Mouse (Mus musculus) gastrocnemius, postnatal 4 days (tissue): ENCODE measurements around the gene Tmem62. TPM values are rescaled to one million over a fixed set of nuclear protein-coding genes. Genes with fewer than 3 reads are reported as not detected.
"Not testable (repeated sequence)": the region's sequence is repeated elsewhere in the genome, so short reads cannot be mapped to it uniquely, and the experiment has no call there.

Source experiments
- DNase-seq, 2 experiments: peaks; one replicate each; pipeline ENCODE4 v3.0.0; 2021 to 2022; ENCODE audit warnings: low spot score in 2 of 2, mixed read lengths in 2 of 2
- long read RNA-seq, 2 experiments: library from polyadenylated mRNA; stranded (forward); transcript quantifications; one replicate each; pipeline ENCODE4 v2.0.0; 2021
- total RNA-seq, 2 experiments: library from RNA; stranded (reverse); gene quantifications; 2 replicates each; pipeline ENCODE4 v1.2.3; 2021

Gene Tmem62
- total RNA-seq, result 1 to 10 TPM; 2.4 to 2.5 TPM
- long read RNA-seq, experiment 1, transcript Tmem62-201 (14 exons, 2,921 nt), result major isoform, 6 of 7 reads
- long read RNA-seq, experiment 1, partial matches to known transcripts, result 0 of 7 reads
- long read RNA-seq, experiment 1, other reads (novel, unspliced or antisense), result 1 of 7 reads
- long read RNA-seq, experiment 2, transcript Tmem62-201 (14 exons, 2,921 nt), result major isoform, 5 of 7 reads
- long read RNA-seq, experiment 2, partial matches to known transcripts, result 0 of 7 reads
- long read RNA-seq, experiment 2, other reads (novel, unspliced or antisense), result 1 of 7 reads

DNA sequence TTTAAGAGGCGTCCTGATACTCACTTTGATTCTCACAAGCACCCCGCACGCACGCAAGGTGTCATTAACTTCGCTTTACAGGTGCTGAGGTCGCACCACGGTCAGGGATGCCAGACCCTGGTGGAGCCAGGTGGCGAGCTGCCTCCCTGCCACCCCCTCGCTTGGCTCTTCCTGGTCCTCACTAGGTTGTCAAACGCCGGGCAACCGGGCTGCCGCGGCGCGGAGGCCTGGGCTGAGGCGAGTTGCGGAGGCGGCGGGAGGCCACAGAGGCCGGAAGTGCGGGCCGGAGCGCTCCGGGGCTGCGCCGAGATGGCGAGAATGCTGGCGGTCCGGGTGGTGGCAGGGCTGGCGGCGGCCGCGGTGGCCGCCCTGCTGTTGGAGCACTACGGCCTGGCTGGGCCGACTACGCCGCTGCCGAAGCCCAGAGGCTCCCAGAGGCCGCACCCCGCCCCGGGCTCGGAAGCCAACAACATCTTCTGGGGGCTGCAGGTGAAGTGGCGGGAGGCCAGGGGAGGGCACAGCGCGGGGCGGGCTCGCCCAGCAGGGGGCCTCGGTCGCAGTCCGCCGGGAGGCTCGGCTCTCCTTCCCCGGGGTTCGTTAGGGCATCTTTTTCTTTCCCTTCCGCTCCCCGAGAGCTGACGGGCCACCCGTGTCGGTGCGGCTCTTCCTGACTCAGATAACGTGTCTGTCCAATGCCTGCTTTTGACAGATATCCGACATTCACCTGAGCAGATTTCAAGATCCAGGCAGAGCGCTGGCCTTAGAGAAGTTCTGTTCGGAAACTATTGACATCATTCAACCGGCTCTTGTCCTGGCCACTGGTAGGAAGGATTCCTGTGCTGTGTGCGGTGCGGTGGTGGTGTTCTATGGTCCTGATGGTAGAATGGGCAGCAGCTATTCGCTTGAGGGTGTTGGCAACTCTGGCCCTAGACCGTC, at the start of gene Tmem62:
TSS of gene Tmem62 (plus strand) at position 28 of the 936 bp plus-strand sequence.
- peak; percentile 52 to 63 for DNase-seq

DNA sequence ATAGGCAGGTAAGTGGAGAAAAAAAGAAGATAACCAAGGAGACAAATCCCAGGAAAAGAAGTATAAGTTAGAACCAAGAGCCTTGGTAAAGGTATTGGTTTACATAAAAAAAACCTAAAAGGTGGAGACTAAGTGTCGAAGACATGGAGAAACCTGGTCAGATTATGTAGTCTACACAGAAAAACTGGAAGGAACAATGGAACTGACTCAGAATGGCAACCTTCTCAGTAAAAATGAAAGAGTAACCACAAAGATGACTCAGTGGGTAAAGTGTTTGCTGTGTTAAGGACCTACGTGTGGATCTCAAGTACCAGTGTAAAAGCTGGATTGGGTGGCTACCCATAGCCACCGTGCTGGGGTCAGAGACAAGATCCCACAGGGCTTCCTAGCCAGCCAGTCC, 43.8 kb upstream of the Tmem62 start:
- no peak for DNase-seq

DNA sequence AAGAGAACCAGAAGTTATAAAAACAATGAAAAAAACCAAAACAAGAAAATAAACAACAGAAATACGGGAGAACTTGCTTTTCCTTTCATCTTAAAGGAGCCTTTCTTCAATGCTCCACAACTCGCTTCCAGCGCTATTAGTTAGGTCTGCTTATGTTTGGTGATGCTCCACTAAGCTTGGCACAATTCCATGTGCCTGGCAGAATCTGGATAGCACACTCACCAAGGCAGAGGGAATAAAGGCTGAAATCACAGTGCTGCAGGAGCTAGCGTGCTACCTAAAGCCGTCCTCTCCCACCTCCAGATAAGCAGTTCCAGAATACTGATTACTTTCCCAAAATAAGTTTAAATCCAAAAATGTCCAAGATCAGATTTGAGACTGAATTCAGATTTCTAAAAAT, 25.6 kb upstream of the Tmem62 start:
- no peak for DNase-seq

DNA sequence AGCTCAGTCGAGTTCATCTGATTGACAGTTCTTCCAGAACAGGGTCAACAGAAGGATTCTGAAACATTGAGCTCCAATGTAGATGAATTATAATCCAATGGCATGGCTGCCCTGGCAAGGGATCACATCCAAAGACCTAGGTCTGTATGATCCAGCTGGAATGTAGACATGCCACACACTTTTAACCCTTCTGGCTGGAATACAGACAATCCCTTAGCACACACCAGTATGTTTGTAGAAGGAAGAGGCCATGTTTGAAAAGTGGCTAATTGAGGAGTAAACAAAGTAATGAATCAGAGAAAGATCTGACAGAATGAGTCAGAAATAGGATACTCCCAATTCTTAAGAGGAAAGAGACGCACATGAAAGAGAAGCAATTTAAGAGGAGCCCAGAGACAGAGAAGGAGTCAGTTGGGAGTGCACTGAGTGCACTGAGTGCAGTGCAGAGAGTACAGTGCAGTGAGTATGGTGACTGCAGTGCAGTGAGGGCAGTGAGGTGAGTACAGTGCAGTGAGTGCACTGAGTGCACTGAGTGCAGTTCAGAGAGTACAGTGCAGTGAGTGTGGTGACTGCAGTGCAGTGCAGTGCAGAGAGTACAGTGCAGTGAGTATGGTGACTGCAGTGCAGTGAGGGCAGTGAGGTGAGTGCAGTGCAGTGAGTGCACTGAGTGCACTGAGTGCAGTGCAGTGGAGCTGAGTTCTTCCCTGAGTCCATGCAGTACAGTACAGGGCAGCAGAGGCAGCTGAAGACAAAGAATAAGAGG, 24.5 kb upstream of the Tmem62 start:
- DNase-seq, result no peak

DNA sequence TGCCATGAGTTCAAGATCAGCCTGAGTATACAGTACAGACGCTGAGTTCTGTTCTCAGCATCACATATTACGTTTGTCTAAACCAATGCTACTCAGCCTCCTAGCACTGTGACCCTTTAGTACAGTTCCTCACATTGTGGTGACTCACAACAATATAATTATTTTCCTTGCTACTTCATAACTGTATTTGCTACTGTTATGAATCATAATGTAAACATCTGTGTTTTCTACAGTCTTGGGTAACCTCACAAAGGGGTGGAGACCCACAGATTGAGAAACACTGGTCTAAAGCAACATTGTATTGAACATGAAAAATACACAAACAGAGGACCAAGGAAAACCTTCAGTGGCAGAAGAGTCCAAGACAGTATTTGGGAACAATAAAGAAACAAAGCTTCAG, 17.5 kb upstream of the Tmem62 start:
- no peak for DNase-seq

DNA sequence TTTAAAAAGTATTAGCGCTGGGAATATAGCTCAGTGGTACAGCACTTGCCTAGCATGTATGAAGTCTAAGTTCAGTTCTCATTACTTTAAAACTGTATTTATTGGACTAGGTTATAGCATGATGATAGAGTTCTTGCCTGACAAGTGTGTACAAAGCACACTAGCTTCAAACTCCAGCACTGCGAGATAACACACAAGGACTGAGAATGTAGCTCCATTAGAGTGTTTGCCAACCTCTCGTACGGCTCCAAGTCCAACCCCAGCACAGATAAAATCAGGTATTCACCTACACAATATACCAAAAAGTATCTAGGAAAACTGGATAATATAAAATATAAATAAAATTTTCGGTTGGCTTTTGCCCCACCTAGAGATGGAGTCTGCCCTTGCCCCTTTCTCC, 17.0 kb upstream of the Tmem62 start:
- no peak for DNase-seq

DNA sequence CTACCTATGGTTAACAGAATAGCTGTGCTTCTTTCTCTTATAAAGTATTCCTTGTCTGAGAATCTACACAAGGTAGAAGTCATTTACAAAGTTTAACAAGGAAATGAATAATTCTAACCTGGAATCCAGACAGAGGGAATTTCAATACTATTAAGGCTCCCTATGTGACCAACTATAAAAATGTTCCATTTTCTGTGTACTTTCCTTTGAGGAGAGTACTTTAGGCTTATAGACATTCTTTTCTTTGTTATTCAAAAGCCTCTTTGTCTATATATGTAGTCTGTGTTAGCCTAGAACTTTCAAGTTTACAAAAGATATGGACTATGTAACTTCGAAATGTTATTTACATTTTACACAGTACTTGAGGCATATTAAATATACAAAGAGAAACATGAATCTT, 16.6 kb upstream of the Tmem62 start:
- no peak for DNase-seq

DNA sequence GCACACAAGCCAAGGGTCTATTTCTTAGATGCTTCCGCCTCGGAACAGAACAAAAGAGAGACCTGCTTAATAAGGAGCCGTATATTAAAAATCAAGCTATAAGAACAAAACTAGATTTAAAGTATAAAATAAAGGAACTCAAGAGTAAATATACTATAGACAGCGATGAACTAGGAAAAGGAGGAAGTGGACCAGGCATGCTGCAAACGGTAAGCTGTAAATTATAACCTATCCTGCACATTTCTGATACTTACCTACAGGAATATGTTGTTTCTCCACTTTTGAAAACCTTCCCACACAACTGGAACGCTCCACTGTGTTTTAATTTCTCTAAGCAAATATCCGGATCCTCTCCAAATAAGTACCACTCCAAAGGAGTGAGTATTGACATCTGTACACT, 13.7 kb upstream of the Tmem62 start:
- no peak for DNase-seq

DNA sequence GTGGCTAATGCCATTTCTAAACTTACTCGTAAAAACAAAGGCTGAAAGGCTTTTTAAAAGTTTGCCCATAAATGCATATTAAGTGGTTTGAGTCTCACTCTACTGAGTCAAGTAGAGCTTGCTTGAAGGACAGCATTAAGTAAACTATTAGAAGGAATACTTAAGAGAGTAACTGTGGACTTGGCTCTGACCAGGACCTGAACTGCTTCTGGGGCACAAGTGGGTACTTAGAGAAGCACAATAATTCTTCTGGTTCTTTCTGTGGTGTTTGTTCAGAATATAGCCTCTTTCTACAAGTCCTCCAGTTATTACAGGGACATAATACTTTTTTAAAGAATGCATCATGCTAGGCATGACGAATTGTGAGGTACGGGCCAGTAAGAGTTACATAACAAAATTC, 11.3 kb upstream of the Tmem62 start:
- DNase-seq, result no peak

DNA sequence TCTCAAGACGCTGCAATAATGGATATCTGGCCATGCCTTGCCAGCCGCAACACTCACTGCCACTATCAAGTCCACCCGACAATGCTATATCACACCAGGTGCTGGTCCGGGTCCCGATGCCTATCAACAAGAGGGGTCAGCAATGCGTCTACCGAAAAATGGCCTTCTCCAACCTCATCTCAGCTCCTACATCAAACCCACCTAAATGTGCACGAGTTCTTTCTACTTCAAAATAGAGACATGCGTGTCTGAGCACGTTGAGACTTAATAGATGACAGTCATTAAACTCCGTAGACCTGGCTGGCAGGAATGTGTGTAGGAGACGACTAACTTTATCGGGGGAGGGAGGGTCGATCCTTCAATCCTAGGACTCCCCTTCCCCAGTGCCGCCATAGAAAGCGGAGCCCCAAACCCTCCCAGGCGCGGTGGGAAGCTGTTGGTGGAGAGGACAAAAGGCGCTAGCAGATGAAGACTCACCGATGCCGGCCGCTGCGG, 6.7 kb upstream of the Tmem62 start:
- peak in 1 of 2 experiments; percentile 10 for DNase-seq

DNA sequence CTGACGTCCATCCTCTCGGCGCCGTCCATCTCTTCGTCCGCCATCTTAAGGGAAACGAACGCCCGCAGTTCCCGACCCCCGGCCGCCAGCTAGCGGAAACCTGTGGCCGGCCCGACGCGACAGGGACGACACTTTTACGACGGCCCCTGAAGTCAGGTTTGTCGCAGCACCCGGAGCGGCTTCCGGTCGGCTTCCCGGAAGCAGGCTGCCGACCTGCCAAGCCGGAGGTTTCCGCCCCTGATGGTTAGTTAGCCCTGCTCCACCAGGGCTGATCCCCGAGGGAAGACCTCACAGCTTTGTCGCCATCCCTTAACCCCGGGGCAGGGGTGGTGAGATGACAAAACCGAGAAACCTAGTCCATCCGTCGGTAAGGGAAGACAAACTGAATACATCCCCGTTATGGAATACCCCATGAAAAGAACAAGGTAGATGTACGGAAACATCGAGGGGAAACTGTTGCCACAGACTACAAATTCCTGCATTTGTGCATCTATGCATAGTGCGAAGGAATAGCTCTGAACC, 6.2 kb upstream of the Tmem62 start, which contains the start of gene Ubr1:
TSS of gene Ubr1 (minus strand) at position 157 of the 522 bp plus-strand sequence.
- peak; percentile 67 to 84 for DNase-seq

DNA sequence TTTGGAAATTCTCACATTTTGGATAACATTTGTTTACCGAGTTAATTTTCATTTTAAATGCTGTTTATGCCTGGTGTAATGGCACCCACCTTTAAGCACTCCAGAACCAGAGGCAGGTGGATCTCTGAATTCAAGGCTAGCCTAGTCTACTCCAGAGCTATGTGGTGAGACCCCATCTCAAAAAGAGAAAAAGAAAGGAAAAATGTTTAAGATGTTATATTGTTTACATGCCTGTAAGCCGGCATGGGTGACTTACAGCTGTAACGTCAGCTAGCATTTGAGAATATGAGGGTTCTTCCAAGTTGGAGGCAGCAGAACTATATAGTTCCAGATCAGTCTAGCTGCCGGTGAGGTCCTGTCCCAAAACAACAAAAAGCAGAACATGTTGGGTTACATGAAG, 5.1 kb upstream of the Tmem62 start:
- DNase-seq, result no peak

DNA sequence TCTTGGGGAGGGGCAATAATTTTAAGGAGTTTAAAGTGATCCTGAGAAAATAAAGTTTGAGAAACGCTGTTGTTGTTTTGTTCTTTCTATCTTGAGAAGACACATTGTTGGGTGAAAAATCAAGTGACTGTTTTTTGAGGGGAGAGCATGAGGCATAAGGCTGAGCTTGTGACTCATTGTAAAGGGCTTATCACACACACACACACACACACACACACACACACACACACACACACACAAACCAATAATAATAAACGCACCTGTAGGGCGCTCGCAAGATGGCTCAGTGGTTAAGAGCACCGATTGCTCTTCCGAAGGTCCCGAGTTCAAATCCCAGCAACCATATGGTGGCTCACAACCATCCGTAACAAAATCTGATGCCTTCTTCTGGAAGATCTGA, 4.6 kb upstream of the Tmem62 start:
- not testable (repeated sequence) for DNase-seq

DNA sequence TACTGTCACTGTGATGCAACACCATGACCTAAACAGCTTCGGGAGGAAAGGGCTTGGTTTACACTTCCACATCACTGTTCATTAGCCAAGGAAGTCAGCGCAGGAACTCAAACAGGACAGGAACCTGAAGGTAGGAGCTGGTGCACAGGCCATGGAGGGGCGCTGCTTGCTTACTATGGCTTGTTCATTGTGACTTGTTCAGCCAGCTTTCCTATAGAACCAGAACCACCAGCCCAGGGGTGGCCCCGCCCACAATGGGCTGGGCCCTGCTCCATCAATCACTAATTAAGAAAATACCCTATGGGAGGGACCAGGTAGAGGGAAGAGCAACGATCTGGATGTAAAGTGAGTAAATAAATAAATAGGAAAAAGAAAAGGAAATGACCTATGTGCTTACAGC, 3.9 kb upstream of the Tmem62 start:
- no peak for DNase-seq

DNA sequence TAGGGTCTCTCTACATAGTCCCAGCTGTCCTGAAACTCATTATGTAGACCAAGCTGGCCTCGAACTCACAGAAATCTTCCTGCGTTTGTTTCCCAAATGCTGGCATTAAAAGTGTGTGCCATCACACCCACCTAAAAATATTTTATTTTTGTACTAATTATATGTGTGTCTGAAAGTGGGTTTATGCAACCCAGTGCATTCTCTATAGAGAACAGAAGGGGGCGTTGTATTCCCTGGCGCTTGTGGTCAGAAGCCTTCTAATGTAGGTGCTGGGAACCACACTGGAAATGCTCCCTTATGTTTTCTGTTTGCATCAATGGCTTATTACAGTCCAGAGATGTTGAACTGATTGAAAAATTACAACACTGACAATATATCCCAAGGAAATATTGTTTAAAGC, 509 bp upstream of the Tmem62 start:
- no peak for DNase-seq

DNA sequence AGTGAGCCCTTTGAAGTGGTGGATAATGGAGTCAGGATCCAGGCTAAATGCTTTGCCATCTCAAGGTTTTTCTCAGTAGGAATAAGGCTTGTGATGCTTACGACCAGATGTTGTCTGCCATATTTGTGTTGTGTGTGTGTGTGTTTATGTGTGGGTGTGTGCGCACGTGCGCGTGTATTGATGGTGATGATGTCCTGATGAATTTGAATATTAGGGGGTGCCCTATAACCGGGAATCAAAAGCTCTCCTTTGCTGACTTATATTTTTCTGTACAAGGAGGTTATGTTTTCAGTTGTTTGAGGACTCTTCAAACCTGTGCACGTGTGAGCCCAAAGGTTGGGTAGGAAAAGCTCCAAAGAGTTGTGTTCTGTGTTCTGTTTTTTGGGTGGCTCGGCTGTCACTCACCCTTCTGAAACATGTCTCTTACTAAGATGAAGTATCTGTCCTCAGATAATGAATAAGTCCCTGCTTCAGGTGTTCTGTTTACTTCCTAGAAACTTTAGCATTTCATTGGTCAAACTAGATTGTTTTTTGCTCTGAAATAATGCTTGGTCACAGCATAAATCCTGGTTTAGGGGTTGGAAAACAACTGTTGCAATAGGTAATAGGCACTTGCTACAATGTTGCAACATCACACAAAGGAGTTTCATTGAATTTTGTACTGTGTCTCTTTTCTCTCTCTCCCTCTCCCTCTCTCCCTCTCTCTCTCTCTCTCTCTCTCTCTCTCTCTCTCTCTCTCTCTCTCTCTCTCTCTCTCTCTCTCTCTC, 1.3 kb downstream of the Tmem62 start:
- no peak for DNase-seq

DNA sequence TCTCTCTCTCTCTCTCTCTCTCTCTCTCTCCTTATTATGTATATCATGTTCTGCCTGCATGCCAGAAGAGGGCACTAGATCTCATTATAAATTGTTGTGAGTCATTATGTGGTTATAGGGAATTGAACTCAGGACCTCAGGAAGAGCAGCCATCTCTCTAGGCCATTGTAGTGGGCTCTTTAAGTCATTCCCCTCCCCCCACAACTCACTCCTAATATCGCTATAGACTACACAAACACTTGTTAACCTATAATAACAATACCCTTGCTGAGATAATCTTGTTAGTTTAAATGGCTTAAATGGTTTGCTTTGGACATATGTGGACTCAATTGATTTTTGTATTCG, 1.8 kb downstream of the Tmem62 start:
- no peak for DNase-seq

DNA sequence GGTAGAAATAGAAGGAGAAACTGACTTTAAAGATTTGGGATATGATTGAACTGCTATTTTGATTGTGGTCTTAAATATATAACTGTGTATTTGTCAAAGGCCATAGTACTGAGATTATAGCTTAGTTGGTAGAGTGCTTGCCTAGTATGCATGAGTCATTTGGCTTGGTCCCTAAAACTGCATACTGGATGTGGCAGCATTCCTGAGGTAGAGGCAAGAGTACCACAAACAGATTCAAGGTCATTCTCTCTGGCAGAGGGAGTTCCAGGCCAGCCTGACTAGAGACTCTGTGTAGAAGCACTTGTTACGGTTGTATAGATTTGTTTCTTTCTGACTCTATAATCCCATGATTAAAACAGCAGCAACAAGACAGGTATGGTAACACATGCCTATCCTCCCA, 3.0 kb downstream of the Tmem62 start:
- DNase-seq, result no peak

DNA sequence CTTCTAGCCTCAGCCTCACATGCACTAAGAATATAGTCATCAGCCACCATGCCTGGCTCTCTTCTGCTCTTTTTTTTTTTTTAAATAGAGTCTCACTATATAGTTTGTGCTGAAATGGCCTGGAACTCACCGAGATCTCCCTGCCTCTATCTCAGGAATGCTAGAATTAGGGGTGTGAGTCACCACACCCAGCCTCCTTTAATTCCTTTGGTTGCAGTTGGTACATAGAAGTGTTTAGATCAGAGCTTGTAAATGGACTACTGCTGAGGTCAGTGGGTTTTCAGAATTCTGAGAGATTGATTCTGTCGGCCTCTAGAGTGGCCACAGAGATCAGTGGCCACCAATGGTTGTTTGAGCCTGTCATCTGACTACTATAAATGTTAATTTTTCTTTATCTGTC, 4.0 kb downstream of the Tmem62 start:
- DNase-seq, result no peak

DNA sequence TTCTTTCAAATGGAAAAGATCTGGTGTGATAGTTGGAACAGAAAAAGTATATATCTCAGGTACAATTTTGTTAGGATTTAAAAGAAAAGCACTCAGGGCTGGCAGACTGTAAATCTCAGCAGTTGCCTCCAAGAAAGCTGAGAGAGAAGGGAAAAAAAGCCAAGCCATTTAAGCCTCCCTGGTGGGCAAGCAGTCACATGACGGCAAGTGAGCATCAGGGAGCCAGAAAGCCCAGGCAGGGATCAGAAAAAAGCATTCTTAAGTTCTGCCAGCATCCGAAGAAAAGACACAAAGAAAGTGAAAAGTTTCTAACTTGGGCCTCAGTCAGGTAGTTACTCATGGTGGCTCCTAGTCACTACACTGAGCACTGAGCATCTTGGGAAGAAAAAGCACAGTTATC, 6.8 kb downstream of the Tmem62 start:
- no peak for DNase-seq

DNA sequence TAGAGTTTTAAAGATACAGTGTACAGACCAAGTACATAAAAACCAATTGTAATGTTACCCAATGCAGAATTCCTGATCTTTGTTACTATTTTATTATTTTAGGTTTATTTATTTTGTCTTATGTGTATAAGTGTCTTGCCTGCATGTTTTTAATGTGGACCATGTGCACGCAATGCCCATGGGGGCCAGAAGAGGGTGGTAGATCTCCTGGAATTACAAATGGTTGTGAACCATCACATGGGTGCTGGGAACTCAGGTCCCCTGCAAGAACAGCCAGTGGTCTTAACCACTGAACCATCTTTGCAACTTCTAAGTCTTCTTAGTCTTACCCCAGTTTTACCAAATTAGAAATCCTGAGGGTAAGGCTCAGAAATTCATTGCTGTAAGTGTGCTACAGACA, 8.4 kb downstream of the Tmem62 start:
- no peak for DNase-seq
